Mouse (Mus musculus) midbrain, embryonic 15.5 days (tissue): ENCODE measurements around the gene Dysf. TPM values are rescaled to one million over a fixed set of nuclear protein-coding genes. Genes with fewer than 3 reads are reported as not detected.

ENCODE experiments used
- ATAC-seq: fragments of 200-750 bp; cut with Nextera tagmentation; replicated peaks from 2 replicates; pipeline ENCODE4 v1.8.0; 2017; ENCODE audit warnings: moderate TSS enrichment
- H3K27ac ChIP-seq: fragments of 300-500 bp; sonication (generic); 2 replicates; pipeline ENCODE4 v1.5.1; 2015; ENCODE audit warnings: mild to moderate bottlenecking, inconsistent platforms
- H3K27me3 ChIP-seq: fragments of 300-500 bp; sonication (generic); replicated peaks from 2 replicates; pipeline ENCODE4 v1.6.1; 2015; ENCODE audit warnings: inconsistent platforms
- H3K36me3 ChIP-seq: fragments of 300-500 bp; sonication (generic); replicated peaks from 2 replicates; pipeline ENCODE4 v1.6.1; 2015; ENCODE audit warnings: inconsistent platforms
- H3K4me1 ChIP-seq: fragments of 300-500 bp; sonication (generic); 2 replicates; pipeline ENCODE4 v1.6.1; 2015; ENCODE audit warnings: inconsistent platforms
- H3K4me2 ChIP-seq: fragments of 300-500 bp; sonication (generic); 2 replicates; pipeline ENCODE4 v1.6.1; 2015; ENCODE audit warnings: inconsistent platforms, mild to moderate bottlenecking, moderate library complexity
- H3K4me3 ChIP-seq: fragments of 300-500 bp; sonication (generic); 2 replicates; pipeline ENCODE4 v1.5.1; 2015; ENCODE audit warnings: mild to moderate bottlenecking, inconsistent platforms
- H3K9ac ChIP-seq: fragments of 300-500 bp; sonication (generic); 2 replicates; pipeline ENCODE4 v1.6.1; 2015; ENCODE audit warnings: mild to moderate bottlenecking, inconsistent platforms
- H3K9me3 ChIP-seq: fragments of 300-500 bp; sonication (generic); 2 replicates; pipeline ENCODE4 v1.6.1; 2016; ENCODE audit warnings: inconsistent platforms
- WGBS: fragments of 180-500 bp; shearing (Covaris S2); methylation state at CpG from one replicate; pipeline ENCODE4 v1.1.7; 2015; ENCODE audit warnings: mixed read lengths; 5-methylcytosine and 5-hydroxymethylcytosine counted together
- polyA plus RNA-seq: library from polyadenylated mRNA; unstranded; fragments of >200 nt; fragmentation: Nextera tagmentation; extraction: Ambion mirVana; gene quantifications from 2 replicates; pipeline ENCODE4 v1.2.1, GENCODE M21; 2015

Gene Dysf
- polyA plus RNA-seq, 1 experiment from 2014 or later = 2.6 TPM

GRCm38 (mm10) chr6:84057216-84057615 lies 48.8 kb downstream of the Dysf start:
- H3K4me1 ChIP-seq = no peaks in the 10 kb centered on the region
- WGBS = 87% methylated on average over 8 of the region's 8 CpGs
- no peak for ATAC-seq
- no peaks in the 10 kb centered on the region for H3K9me3 ChIP-seq
- no peak overlapping the region for H3K27ac ChIP-seq
- H3K36me3 ChIP-seq = no peaks in the 10 kb centered on the region
- H3K4me3 ChIP-seq = no peak overlapping the region
- no peak overlapping the region for H3K4me2 ChIP-seq
- H3K9ac ChIP-seq = no peak overlapping the region
- H3K27me3 ChIP-seq = no peaks in the 10 kb centered on the region

GRCm38 (mm10) chr6:84058671-84059141 lies 50.3 kb downstream of the Dysf start:
- H3K4me3 ChIP-seq = no peak overlapping the region
- H3K9ac ChIP-seq = no peak overlapping the region
- H3K4me2 ChIP-seq = no peak overlapping the region
- H3K27ac ChIP-seq = no peak overlapping the region
- H3K9me3 ChIP-seq = no peaks in the 10 kb centered on the region
- no peak for ATAC-seq
- H3K36me3 ChIP-seq = no peaks in the 10 kb centered on the region
- 76% methylated on average over 5 of the region's 5 CpGs for WGBS
- no peaks in the 10 kb centered on the region for H3K27me3 ChIP-seq
- H3K4me1 ChIP-seq = no peaks in the 10 kb centered on the region

GRCm38 (mm10) chr6:84059771-84060414 lies 51.5 kb downstream of the Dysf start:
- H3K9ac ChIP-seq = no peak overlapping the region
- WGBS = 51% methylated on average over 4 of the region's 4 CpGs
- no peak overlapping the region for H3K27ac ChIP-seq
- no peak for ATAC-seq
- H3K27me3 ChIP-seq = no peaks in the 10 kb centered on the region
- no peaks in the 10 kb centered on the region for H3K36me3 ChIP-seq
- no peaks in the 10 kb centered on the region for H3K9me3 ChIP-seq
- no peak overlapping the region for H3K4me3 ChIP-seq
- H3K4me2 ChIP-seq = no peak overlapping the region
- no peaks in the 10 kb centered on the region for H3K4me1 ChIP-seq

GRCm38 (mm10) chr6:84061328-84061727 lies 52.9 kb downstream of the Dysf start:
- Histone ChIP-seq H3K9ac (no peak overlapping the region), H3K36me3 (no peaks in the 10 kb centered on the region), H3K4me1 (no peaks in the 10 kb centered on the region), H3K4me3 (no peak overlapping the region), H3K27ac (no peak overlapping the region), H3K4me2 (no peak overlapping the region), H3K27me3 (no peaks in the 10 kb centered on the region), H3K9me3 (no peaks in the 10 kb centered on the region)
- ATAC-seq = 0 out of 2 replicates have a peak, but pooled peaks have one; percentile 52
- WGBS = 9% methylated on average over 5 of the region's 5 CpGs

GRCm38 (mm10) chr6:84062541-84062940 lies 54.2 kb downstream of the Dysf start:
- Histone ChIP-seq H3K9me3 (no peaks in the 10 kb centered on the region), H3K4me2 (no peak overlapping the region), H3K4me3 (no peak overlapping the region), H3K36me3 (no peaks in the 10 kb centered on the region), H3K4me1 (no peaks in the 10 kb centered on the region), H3K27ac (no peak overlapping the region), H3K9ac (no peak overlapping the region), H3K27me3 (no peaks in the 10 kb centered on the region)
- no peak for ATAC-seq
- 70% methylated on average over 5 of the region's 5 CpGs for WGBS

GRCm38 (mm10) chr6:84068236-84068635 lies 59.8 kb downstream of the Dysf start:
- H3K4me3 ChIP-seq = no peak overlapping the region
- WGBS = 90% methylated on average over 5 of the region's 5 CpGs

GRCm38 (mm10) chr6:84070251-84070650 lies 61.9 kb downstream of the Dysf start:
- 85% methylated on average over 6 of the region's 6 CpGs for WGBS

More at GRCm38 (mm10) chr6:84068236-84068635, 59.8 kb downstream of the Dysf start:
- no peaks in the 10 kb centered on the region for H3K9me3 ChIP-seq
- no peaks in the 10 kb centered on the region for H3K36me3 ChIP-seq
- H3K4me2 ChIP-seq = no peak overlapping the region
- no peak overlapping the region for H3K9ac ChIP-seq
- ATAC-seq = no peak
- H3K27ac ChIP-seq = no peak overlapping the region
- no peaks in the 10 kb centered on the region for H3K4me1 ChIP-seq
- no peaks in the 10 kb centered on the region for H3K27me3 ChIP-seq

GRCm38 (mm10) chr6:84072574-84072973 lies 64.2 kb downstream of the Dysf start:
- Histone ChIP-seq H3K4me1 (no peaks in the 10 kb centered on the region), H3K27ac (no peak overlapping the region), H3K4me3 (no peak overlapping the region), H3K4me2 (no peak overlapping the region), H3K36me3 (no peaks in the 10 kb centered on the region), H3K9me3 (no peaks in the 10 kb centered on the region), H3K9ac (no peak overlapping the region), H3K27me3 (no peaks in the 10 kb centered on the region)
- 70% methylated on average over 9 of the region's 9 CpGs for WGBS
- ATAC-seq = no peak

More at GRCm38 (mm10) chr6:84070251-84070650, 61.9 kb downstream of the Dysf start:
- ATAC-seq = no peak
- H3K36me3 ChIP-seq = no peaks in the 10 kb centered on the region
- H3K9ac ChIP-seq = no peak overlapping the region
- no peaks in the 10 kb centered on the region for H3K4me1 ChIP-seq
- H3K4me2 ChIP-seq = no peak overlapping the region
- no peak overlapping the region for H3K4me3 ChIP-seq
- H3K27me3 ChIP-seq = no peaks in the 10 kb centered on the region
- no peak overlapping the region for H3K27ac ChIP-seq
- no peaks in the 10 kb centered on the region for H3K9me3 ChIP-seq

- Histone ChIP-seq H3K36me3 (no peaks in the 10 kb centered on the region), H3K9ac (no peak overlapping the region), H3K4me1 (no peaks in the 10 kb centered on the region), H3K9me3 (no peaks in the 10 kb centered on the region), H3K4me3 (no peak overlapping the region), H3K27ac (no peak overlapping the region), H3K4me2 (no peak overlapping the region), H3K27me3 (no peaks in the 10 kb centered on the region)
- WGBS = 52% methylated on average over 1 of the region's 1 CpGs
- no peak for ATAC-seq
These were observed 69.8 kb downstream of the Dysf start for GRCm38 (mm10) chr6:84078172-84078571.

GRCm38 (mm10) chr6:84080631-84081030 lies 72.2 kb downstream of the Dysf start:
- Histone ChIP-seq H3K4me3 (no peak overlapping the region), H3K27ac (no peak overlapping the region), H3K4me2 (no peak overlapping the region), H3K27me3 (no peaks in the 10 kb centered on the region), H3K9me3 (no peaks in the 10 kb centered on the region), H3K36me3 (no peaks in the 10 kb centered on the region), H3K4me1 (no peaks in the 10 kb centered on the region), H3K9ac (no peak overlapping the region)
- no peak for ATAC-seq
- WGBS = 60% methylated on average over 3 of the region's 3 CpGs

- H3K9me3 ChIP-seq = no peaks in the 10 kb centered on the region
- no peak overlapping the region for H3K9ac ChIP-seq
- H3K36me3 ChIP-seq = no peaks in the 10 kb centered on the region
- no peak for ATAC-seq
- 83% methylated on average over 10 of the region's 10 CpGs for WGBS
- no peak overlapping the region for H3K4me3 ChIP-seq
- H3K27ac ChIP-seq = no peak overlapping the region
- H3K27me3 ChIP-seq = no peaks in the 10 kb centered on the region
- H3K4me1 ChIP-seq = no peaks in the 10 kb centered on the region
- no peak overlapping the region for H3K4me2 ChIP-seq
These were observed 76.4 kb downstream of the Dysf start for GRCm38 (mm10) chr6:84084757-84085156.

GRCm38 (mm10) chr6:84093473-84093872 lies 85.1 kb downstream of the Dysf start:
- no peaks in the 10 kb centered on the region for H3K27me3 ChIP-seq
- no peak overlapping the region for H3K4me2 ChIP-seq
- H3K9me3 ChIP-seq = no peaks in the 10 kb centered on the region
- H3K4me1 ChIP-seq = no peaks in the 10 kb centered on the region
- H3K4me3 ChIP-seq = no peak overlapping the region
- H3K9ac ChIP-seq = no peak overlapping the region
- 27% methylated on average over 4 of the region's 4 CpGs for WGBS
- peak; percentile 76 for ATAC-seq
- no peak overlapping the region for H3K27ac ChIP-seq
- no peaks in the 10 kb centered on the region for H3K36me3 ChIP-seq

- Histone ChIP-seq H3K36me3 (no peaks in the 10 kb centered on the region), H3K9ac (no peak overlapping the region), H3K27ac (no peak overlapping the region), H3K4me1 (no peaks in the 10 kb centered on the region), H3K4me3 (no peak overlapping the region), H3K9me3 (no peaks in the 10 kb centered on the region), H3K27me3 (no peaks in the 10 kb centered on the region), H3K4me2 (no peak overlapping the region)
- 93% methylated on average over 9 of the region's 9 CpGs for WGBS
- no peak for ATAC-seq
These were observed 86.1 kb downstream of the Dysf start for GRCm38 (mm10) chr6:84094536-84094935.
